Mouse (Mus musculus) neural tube, embryonic 12.5 days (tissue): ENCODE data around the gene Frmd4a. TPM values are rescaled to one million over a fixed set of nuclear protein-coding genes. Genes with fewer than 3 reads are reported as not detected.

Source experiments
- ATAC-seq: fragments of 200-750 bp; cut with Nextera tagmentation; 2 replicates; pipeline ENCODE4 v1.8.0; 2017; ENCODE audit warnings: low read depth, mild to moderate bottlenecking, moderate TSS enrichment, moderate library complexity; ENCODE audit not compliant: low FRiP score
- H3K27ac ChIP-seq: fragments of 300-500 bp; sonication (generic); 2 replicates; pipeline ENCODE4 v1.5.1; 2016
- H3K27me3 ChIP-seq: fragments of 300-500 bp; sonication (generic); replicated peaks from 2 replicates; pipeline ENCODE4 v1.6.1; 2016; ENCODE audit warnings: mild to moderate bottlenecking
- H3K36me3 ChIP-seq: fragments of 300-500 bp; sonication (generic); 2 replicates; pipeline ENCODE4 v1.6.1; 2016; ENCODE audit warnings: mild to moderate bottlenecking
- H3K4me1 ChIP-seq: fragments of 300-500 bp; sonication (generic); 2 replicates; pipeline ENCODE4 v1.6.1; 2016
- H3K4me2 ChIP-seq: fragments of 300-500 bp; sonication (generic); replicated peaks from 2 replicates; pipeline ENCODE4 v1.6.1; 2016; ENCODE audit warnings: mild to moderate bottlenecking
- H3K4me3 ChIP-seq: fragments of 300-500 bp; sonication (generic); 2 replicates; pipeline ENCODE4 v1.5.1; 2016
- H3K9ac ChIP-seq: fragments of 300-500 bp; sonication (generic); 2 replicates; pipeline ENCODE4 v1.6.1; 2016; ENCODE audit warnings: mild to moderate bottlenecking
- H3K9me3 ChIP-seq: fragments of 300-500 bp; sonication (generic); 2 replicates; pipeline ENCODE4 v1.6.1; 2016; ENCODE audit warnings: mild to moderate bottlenecking
- WGBS: fragments of 180-500 bp; shearing (Covaris S2); methylation state at CpG from one replicate; pipeline ENCODE4 v1.1.7; 2016; 5-methylcytosine and 5-hydroxymethylcytosine counted together
- polyA plus RNA-seq: library from polyadenylated mRNA; unstranded; fragments of >200 nt; fragmentation: Nextera tagmentation; extraction: Ambion mirVana; gene quantifications from 2 replicates; pipeline ENCODE4 v1.2.1, GENCODE M21; 2016

The Frmd4a gene
- polyA plus RNA-seq, 1 experiment from 2014 or later, result 56.7 TPM

- H3K9me3 ChIP-seq, result no peaks in the 10 kb centered on the region
- no peak overlapping the region for H3K9ac ChIP-seq
- 78% methylated on average over 10 of the region's 10 CpGs for WGBS
- H3K4me2 ChIP-seq, result no peak overlapping the region
- H3K4me1 ChIP-seq, result peaks cover 19% of the 10 kb centered on the region
- no peaks in the 10 kb centered on the region for H3K27me3 ChIP-seq
- no peak overlapping the region for H3K27ac ChIP-seq
- H3K36me3 ChIP-seq, result no peaks in the 10 kb centered on the region
- no peak for ATAC-seq
- no peak overlapping the region for H3K4me3 ChIP-seq
Measured at GRCm38 (mm10) chr2:4445629-4446400, 428.3 kb downstream of the Frmd4a start.

GRCm38 (mm10) chr2:4449860-4450480 is 432.5 kb downstream of the Frmd4a start:
- Histone ChIP-seq H3K9ac (no peak overlapping the region), H3K36me3 (no peaks in the 10 kb centered on the region), H3K9me3 (no peaks in the 10 kb centered on the region), H3K27me3 (no peaks in the 10 kb centered on the region), H3K27ac (no peak overlapping the region), H3K4me1 (peaks cover 46% of the 10 kb centered on the region), H3K4me3 (no peak overlapping the region), H3K4me2 (no peak overlapping the region)
- ATAC-seq, result no peak
- WGBS, result 83% methylated on average over 12 of the region's 12 CpGs

GRCm38 (mm10) chr2:4452590-4453400 is 435.3 kb downstream of the Frmd4a start:
- WGBS, result 23% methylated on average over 12 of the region's 12 CpGs
- Histone ChIP-seq H3K4me2 (no peak overlapping the region), H3K27me3 (no peaks in the 10 kb centered on the region), H3K27ac (no peak overlapping the region), H3K36me3 (no peaks in the 10 kb centered on the region), H3K4me3 (no peak overlapping the region), H3K4me1 (peaks cover 52% of the 10 kb centered on the region), H3K9ac (no peak overlapping the region), H3K9me3 (no peaks in the 10 kb centered on the region)
- peak; percentile 43 for ATAC-seq

DNA sequence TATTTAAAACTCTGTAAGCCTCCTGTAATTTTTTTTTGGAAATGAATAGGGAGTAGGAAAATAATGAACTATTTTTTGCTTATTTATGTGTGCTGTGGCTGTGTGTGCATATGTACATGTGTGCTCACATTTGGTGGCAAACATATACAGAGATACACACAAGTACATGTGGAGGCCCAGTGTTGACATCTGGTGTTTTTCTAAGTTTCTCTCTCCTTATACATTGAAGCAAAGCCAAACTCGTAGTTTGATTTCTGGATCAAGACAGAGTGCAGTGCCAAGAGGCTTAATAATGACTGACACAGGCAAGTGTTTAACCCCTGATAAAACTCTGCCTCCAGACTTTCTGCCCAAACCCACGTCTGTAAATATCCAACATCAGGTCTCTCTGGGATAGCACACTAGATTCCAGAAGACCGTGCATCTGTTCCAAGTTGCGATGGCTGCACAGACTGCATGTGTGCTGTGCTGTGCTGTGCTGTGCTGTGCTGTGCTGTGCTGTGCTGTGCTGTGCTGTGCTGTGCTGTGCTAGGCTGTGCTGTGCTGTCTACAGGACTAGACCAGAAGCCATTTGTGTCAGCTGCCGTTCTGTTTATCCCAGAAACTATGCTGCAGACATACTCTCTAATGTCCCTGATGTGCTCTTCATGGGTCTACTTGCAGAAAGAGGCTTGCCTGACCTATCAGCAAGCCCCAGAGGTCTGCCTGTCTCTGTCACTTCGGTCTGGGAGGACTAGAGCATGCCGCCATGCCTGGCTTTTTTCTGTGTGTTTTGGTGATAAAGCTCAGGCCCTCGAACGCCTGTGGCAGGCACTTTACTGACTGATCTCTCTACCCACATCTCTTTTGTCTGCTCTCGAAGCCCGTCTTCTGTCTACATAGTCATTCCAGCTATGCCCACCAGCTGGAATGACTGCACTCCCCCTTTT is 437.8 kb downstream of the Frmd4a start:
- Histone ChIP-seq H3K27me3 (no peaks in the 10 kb centered on the region), H3K36me3 (no peaks in the 10 kb centered on the region), H3K4me2 (no peak overlapping the region), H3K9ac (no peak overlapping the region), H3K4me1 (peaks cover 68% of the 10 kb centered on the region), H3K27ac (no peak overlapping the region), H3K9me3 (no peaks in the 10 kb centered on the region), H3K4me3 (no peak overlapping the region)
- 71% methylated on average over 11 of the region's 11 CpGs for WGBS
- ATAC-seq, result no peak

- no peaks in the 10 kb centered on the region for H3K27me3 ChIP-seq
- WGBS, result 44% methylated on average over 5 of the region's 5 CpGs
- no peak overlapping the region for H3K9ac ChIP-seq
- H3K27ac ChIP-seq, result 0 out of 2 replicates have a peak overlapping the region, but pooled peaks have one; percentile 32
- no peaks in the 10 kb centered on the region for H3K9me3 ChIP-seq
- no peak overlapping the region for H3K4me3 ChIP-seq
- peaks cover 55% of the 10 kb centered on the region for H3K4me1 ChIP-seq
- H3K4me2 ChIP-seq, result no peak overlapping the region
- ATAC-seq, result no peak
- H3K36me3 ChIP-seq, result no peaks in the 10 kb centered on the region
Measured at GRCm38 (mm10) chr2:4460897-4461296, 443.4 kb downstream of the Frmd4a start.

DNA sequence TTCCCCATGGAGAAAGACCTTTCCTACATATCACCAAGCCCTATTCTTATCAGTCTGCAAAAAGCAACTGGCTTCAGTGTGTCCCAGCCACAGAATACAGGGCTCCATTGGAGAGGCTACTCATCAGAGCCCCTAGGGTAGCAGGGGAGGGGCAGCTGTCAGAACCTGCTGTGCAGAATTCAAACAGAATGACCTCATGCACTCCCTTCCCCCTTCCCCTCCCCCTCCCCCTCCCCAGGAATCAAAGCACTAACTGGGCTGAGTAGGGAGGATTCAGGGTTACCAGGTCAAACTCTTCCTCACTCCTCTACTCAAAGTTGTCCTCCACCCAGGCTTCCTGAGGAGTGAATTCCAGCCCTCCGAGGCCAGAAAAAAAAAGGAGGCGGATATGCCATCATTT is 444.0 kb downstream of the Frmd4a start:
- Histone ChIP-seq H3K27me3 (no peaks in the 10 kb centered on the region), H3K27ac (0 out of 2 replicates have a peak overlapping the region, but pooled peaks have one; percentile 32), H3K4me1 (peaks cover 55% of the 10 kb centered on the region), H3K9me3 (no peaks in the 10 kb centered on the region), H3K4me3 (no peak overlapping the region), H3K9ac (no peak overlapping the region), H3K4me2 (peak overlapping the region; percentile 20; the same call in 1 of the 2 replicates), H3K36me3 (no peaks in the 10 kb centered on the region)
- WGBS, result 10% methylated on average over 2 of the region's 2 CpGs
- peak; percentile 56 for ATAC-seq

DNA sequence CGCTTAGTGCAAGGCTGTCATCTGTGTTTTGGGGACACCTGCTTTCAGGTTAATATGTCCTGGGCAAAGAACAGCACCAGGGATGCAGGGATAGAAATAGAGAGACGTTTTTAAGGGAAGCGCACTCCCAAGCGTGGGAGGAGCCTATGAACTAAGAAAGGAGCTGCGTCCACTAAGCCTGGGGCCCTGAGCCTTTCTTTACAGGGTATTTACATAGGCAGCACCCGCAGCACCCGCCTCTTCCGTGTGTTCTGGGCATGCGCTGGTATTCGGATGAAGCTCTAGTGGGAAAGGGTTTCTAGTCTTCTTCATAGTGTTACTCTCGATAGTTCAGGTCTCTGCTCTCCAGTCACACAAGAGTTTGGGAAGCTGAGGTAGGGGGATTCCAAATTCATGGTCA is 445.0 kb downstream of the Frmd4a start:
- no peak overlapping the region for H3K27ac ChIP-seq
- no peak for ATAC-seq
- no peak overlapping the region for H3K9ac ChIP-seq
- H3K27me3 ChIP-seq, result no peaks in the 10 kb centered on the region
- no peaks in the 10 kb centered on the region; the same call in 1 of the 2 replicates for H3K36me3 ChIP-seq
- peak overlapping the region; percentile 14; the same call in 1 of the 2 replicates for H3K4me2 ChIP-seq
- no peak overlapping the region for H3K4me3 ChIP-seq
- no peaks in the 10 kb centered on the region for H3K9me3 ChIP-seq
- H3K4me1 ChIP-seq, result peaks cover 49% of the 10 kb centered on the region
- WGBS, result 26% methylated on average over 11 of the region's 11 CpGs

DNA sequence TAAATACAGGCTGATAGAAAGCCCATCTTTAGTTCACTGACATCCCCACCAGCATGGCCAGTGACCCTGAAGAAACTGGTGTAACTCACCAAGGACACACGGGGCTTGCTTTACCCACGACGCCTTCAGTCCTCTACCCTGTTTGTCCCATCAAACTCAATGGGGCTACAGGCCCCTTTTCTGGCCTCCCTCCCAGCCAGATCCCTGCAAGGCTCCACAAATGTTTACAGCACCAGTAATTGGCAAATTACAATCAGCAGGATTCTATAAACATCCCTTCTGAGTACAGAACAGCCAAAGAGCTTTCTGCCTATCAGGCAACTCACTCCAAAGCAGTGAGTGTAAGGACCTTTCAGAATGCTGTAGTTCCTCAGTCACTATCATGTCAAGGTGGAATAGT is 448.6 kb downstream of the Frmd4a start:
- Histone ChIP-seq H3K4me1 (peaks cover 17% of the 10 kb centered on the region), H3K9me3 (peaks cover 5% of the 10 kb centered on the region; the same call in 1 of the 2 replicates), H3K4me3 (no peak overlapping the region), H3K36me3 (peaks cover 4% of the 10 kb centered on the region), H3K27ac (no peak overlapping the region), H3K27me3 (no peaks in the 10 kb centered on the region), H3K4me2 (no peak overlapping the region), H3K9ac (no peak overlapping the region)
- WGBS, result 45% methylated on average over 3 of the region's 3 CpGs
- ATAC-seq, result no peak

DNA sequence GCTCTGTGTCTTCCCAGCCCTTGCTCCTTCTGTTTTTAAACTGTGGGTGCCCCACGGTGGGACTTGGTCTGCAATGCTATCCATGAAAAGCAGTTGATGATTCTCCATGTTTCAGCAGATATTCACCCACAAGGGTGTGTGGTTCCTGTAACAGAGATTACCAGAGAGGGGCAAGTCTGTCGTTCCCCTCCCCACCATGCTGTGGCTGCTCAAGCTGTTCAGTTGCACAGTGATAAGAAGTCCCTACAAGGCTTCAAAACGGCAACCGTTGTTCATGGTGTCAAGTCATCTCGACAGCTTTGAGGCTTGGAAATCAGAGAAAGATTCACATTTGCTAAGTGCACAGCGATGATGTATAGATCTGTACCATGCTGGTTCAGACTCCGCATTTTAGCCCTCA is 449.8 kb downstream of the Frmd4a start:
- H3K9me3 ChIP-seq, result peaks cover 5% of the 10 kb centered on the region; the same call in 1 of the 2 replicates
- ATAC-seq, result no peak
- peaks cover 4% of the 10 kb centered on the region for H3K36me3 ChIP-seq
- WGBS, result 94% methylated on average over 7 of the region's 7 CpGs
- no peak overlapping the region for H3K27ac ChIP-seq
- H3K4me3 ChIP-seq, result no peak overlapping the region
- no peak overlapping the region for H3K4me2 ChIP-seq
- no peaks in the 10 kb centered on the region for H3K27me3 ChIP-seq
- H3K9ac ChIP-seq, result no peak overlapping the region
- peaks cover 10% of the 10 kb centered on the region for H3K4me1 ChIP-seq

- WGBS, result 45% methylated on average over 7 of the region's 7 CpGs
- no peak overlapping the region for H3K4me2 ChIP-seq
- no peaks in the 10 kb centered on the region for H3K27me3 ChIP-seq
- peaks cover 5% of the 10 kb centered on the region; the same call in 1 of the 2 replicates for H3K9me3 ChIP-seq
- no peak overlapping the region for H3K4me3 ChIP-seq
- peaks cover 15% of the 10 kb centered on the region for H3K4me1 ChIP-seq
- no peak for ATAC-seq
- no peak overlapping the region for H3K27ac ChIP-seq
- H3K36me3 ChIP-seq, result peaks cover 13% of the 10 kb centered on the region; the same call in 1 of the 2 replicates
- no peak overlapping the region for H3K9ac ChIP-seq
Measured at GRCm38 (mm10) chr2:4472760-4473480, 455.4 kb downstream of the Frmd4a start.
